Mouse (Mus musculus) midbrain, postnatal 0 days (tissue): Measurements from ENCODE around the gene Gm11361. TPM values are rescaled to one million over a fixed set of nuclear protein-coding genes. Genes with fewer than 3 reads are reported as not detected.
A peak's percentile ranks its signal among the peaks of the same experiment; 100 is the strongest.

ENCODE experiments used
- ATAC-seq: fragments of 200-750 bp; cut with Nextera tagmentation; 2 replicates; pipeline ENCODE4 v1.8.0; 2017; ENCODE audit warnings: moderate number of reproducible peaks, mild to moderate bottlenecking, moderate TSS enrichment, moderate library complexity; ENCODE audit not compliant: low FRiP score
- DNase-seq: peaks from one replicate; pipeline ENCODE4 v3.0.0-alpha.2; 2015; ENCODE audit warnings: low spot score
- H3K27ac ChIP-seq: fragments of 300-500 bp; sonication (generic); 2 replicates; pipeline ENCODE4 v1.5.1; 2014; ENCODE audit warnings: low read depth, mild to moderate bottlenecking, low read length, mixed read lengths
- H3K27me3 ChIP-seq: fragments of 300-500 bp; sonication (generic); 2 replicates; pipeline ENCODE4 v1.6.1; 2014; ENCODE audit warnings: low read length, control low read depth, mixed read lengths; ENCODE audit not compliant: insufficient read depth
- H3K36me3 ChIP-seq: fragments of 300-500 bp; sonication (generic); 2 replicates; pipeline ENCODE4 v1.6.1; 2014; ENCODE audit warnings: low read length, control low read depth, mixed read lengths; ENCODE audit not compliant: insufficient read depth
- H3K4me1 ChIP-seq: fragments of 300-500 bp; sonication (generic); 2 replicates; pipeline ENCODE4 v1.6.1; 2014; ENCODE audit warnings: mild to moderate bottlenecking, control low read depth, antibody characterized with exemption, low read length, mixed read lengths; ENCODE audit not compliant: insufficient read depth
- H3K4me2 ChIP-seq: fragments of 300-500 bp; sonication (generic); 2 replicates; pipeline ENCODE4 v1.6.1; 2014; ENCODE audit warnings: low read depth, mild to moderate bottlenecking, low read length, mixed read lengths; ENCODE audit not compliant: poor library complexity, severe bottlenecking
- H3K4me3 ChIP-seq: fragments of 300-500 bp; sonication (generic); 2 replicates; pipeline ENCODE4 v1.5.1; 2014; ENCODE audit warnings: low read depth, mild to moderate bottlenecking, low read length, moderate library complexity
- H3K9ac ChIP-seq: fragments of 300-500 bp; sonication (generic); replicated peaks from 2 replicates; pipeline ENCODE4 v1.6.1; 2014; ENCODE audit warnings: mild to moderate bottlenecking, low read length, moderate library complexity, mixed read lengths; ENCODE audit not compliant: poor library complexity, severe bottlenecking
- H3K9me3 ChIP-seq: fragments of 300-500 bp; sonication (generic); 2 replicates; pipeline ENCODE4 v1.6.1; 2016; ENCODE audit warnings: low read length, control low read depth
- CTCF ChIP-seq: IDR thresholded peaks from 2 replicates; pipeline ENCODE4 v1.5.1; 2016; ENCODE audit warnings: antibody characterized with exemption, mild to moderate bottlenecking
- WGBS: fragments of 180-500 bp; shearing (Covaris S2); extraction: QIAGEN DNeasy Blood & Tissue Kit; methylation state at CpG from one replicate; pipeline ENCODE4 v1.1.7; 2014; 5-methylcytosine and 5-hydroxymethylcytosine counted together
- polyA plus RNA-seq: library from polyadenylated mRNA; unstranded; fragments of >200 nt; fragmentation: Nextera tagmentation; extraction: Ambion mirVana; gene quantifications from 2 replicates; pipeline ENCODE4 v1.2.1, GENCODE M21; 2015
- total RNA-seq: library from RNA; depleted of rRNA; stranded (reverse); fragments of >200 nt; gene quantifications from 2 replicates; pipeline ENCODE4 v1.2.3, GENCODE M21; 2014; rRNA removed

Gm11361 gene
- total and polyA plus RNA-seq, 2 experiments from 2014 or later, result 1.6 to 3.2 TPM

- no peak for TF ChIP-seq CTCF
- H3K4me3 ChIP-seq, result no peak overlapping the region
- no peaks in the 10 kb centered on the region for H3K9me3 ChIP-seq
- 76% methylated on average over 2 of the region's 2 CpGs for WGBS
- H3K27me3 ChIP-seq, result no peaks in the 10 kb centered on the region
- H3K4me1 ChIP-seq, result peaks cover 6% of the 10 kb centered on the region; the same call in 1 of the 2 replicates
- no peak for DNase-seq
- H3K36me3 ChIP-seq, result no peaks in the 10 kb centered on the region
- H3K27ac ChIP-seq, result 0 out of 2 replicates have a peak overlapping the region, but pooled peaks have one; percentile 71
- H3K4me2 ChIP-seq, result no peak overlapping the region
- ATAC-seq, result no peak
- H3K9ac ChIP-seq, result no peak overlapping the region
Measured at GRCm38 (mm10) chr13:28297098-28297497, 39.8 kb downstream of the Gm11361 start.

GRCm38 (mm10) chr13:28297577-28297976 is 40.2 kb downstream of the Gm11361 start:
- Histone ChIP-seq H3K9me3 (no peaks in the 10 kb centered on the region), H3K4me1 (peaks cover 6% of the 10 kb centered on the region; the same call in 1 of the 2 replicates), H3K27ac (no peak overlapping the region), H3K27me3 (no peaks in the 10 kb centered on the region), H3K9ac (no peak overlapping the region), H3K36me3 (no peaks in the 10 kb centered on the region), H3K4me2 (no peak overlapping the region), H3K4me3 (no peak overlapping the region)
- TF ChIP-seq CTCF, result no peak
- no peak for ATAC-seq
- WGBS, result 28% methylated on average over 2 of the region's 2 CpGs
- no peak for DNase-seq

Other genes starting within 250 kb of the Gm11361 start
- gene Prl4a1, start 241.3 kb upstream of the Gm11361 start, total RNA-seq, result not detected in 2 replicates
- not detected in 2 replicates for gene Prl4a1, start 241.3 kb upstream of the Gm11361 start, polyA plus RNA-seq
- not detected in 2 replicates for gene Prl5a1, start 115.0 kb upstream of the Gm11361 start, total RNA-seq
- gene Prl5a1, start 115.0 kb upstream of the Gm11361 start, polyA plus RNA-seq, result not detected in 2 replicates